Mouse (Mus musculus): ENCODE measurements around the gene Nlk. TPM values are rescaled to one million over a fixed set of nuclear protein-coding genes. Genes with fewer than 3 reads are reported as not detected.

Gene Nlk
- total RNA-seq, 2 experiments from 2014 or later = 6.5 to 7.9 TPM

Other genes with a start within 250 kb of the Nlk start
- 1 to 10 TPM in 1 of 2 experiments, under 1 TPM in 1; 0.67 to 1.2 TPM for gene Slc46a1, start 231.7 kb downstream of the Nlk start, total RNA-seq (2021)
- gene Sarm1, start 199.6 kb downstream of the Nlk start, total RNA-seq (2021) = 1 to 10 TPM in 1 of 2 experiments, under 1 TPM in 1; 0.69 to 1.1 TPM
- gene Vtn, start 198.3 kb downstream of the Nlk start, total RNA-seq (2021) = 10 to 100 TPM; 11.4 to 12.2 TPM
- gene Sebox, start 193.9 kb downstream of the Nlk start, total RNA-seq (2021) = not detected
- 10 to 100 TPM; 11.9 to 12.3 TPM for gene Tmem199, start 185.2 kb downstream of the Nlk start, total RNA-seq (2021)
- 100 to 1,000 TPM in 1 of 2 experiments, 10 to 100 TPM in 1; 99.0 to 103 TPM for gene Poldip2, start 185.2 kb downstream of the Nlk start, total RNA-seq (2021)
- 10 to 100 TPM; 38.0 to 43.5 TPM for gene Tnfaip1, start 161.0 kb downstream of the Nlk start, total RNA-seq (2021)
- 10 to 100 TPM; 18.1 to 19.9 TPM for gene Ift20, start 161.0 kb downstream of the Nlk start, total RNA-seq (2021)
- gene Tmem97, start 146.6 kb downstream of the Nlk start, total RNA-seq (2021) = 1 to 10 TPM; 1.9 to 2.1 TPM
- 10 to 100 TPM; 10.3 to 10.4 TPM for gene Ccnq, start 54.4 kb upstream of the Nlk start, total RNA-seq (2021)
- 10 to 100 TPM in 1 of 2 experiments, 1 to 10 TPM in 1; 10.0 to 13.8 TPM for gene Lyrm9, start 129.2 kb upstream of the Nlk start, total RNA-seq (2021)
- gene Nos2, start 223.4 kb upstream of the Nlk start, total RNA-seq (2021) = 1 to 10 TPM; 1.1 to 1.2 TPM